Mouse (Mus musculus) limb, embryonic 10.5 days (tissue): ENCODE measurements around the gene Bscl2. TPM values are rescaled to one million over a fixed set of nuclear protein-coding genes. Genes with fewer than 3 reads are reported as not detected.
A peak's percentile ranks its signal among the peaks of the same experiment; 100 is the strongest.

Experiments
- DNase-seq: peaks from one replicate; pipeline ENCODE4 v3.0.0-alpha.2; 2017; ENCODE audit warnings: low spot score
- H3K27ac ChIP-seq: fragments of 300-500 bp; sonication (generic); 2 replicates; pipeline ENCODE4 v1.5.1; 2016; ENCODE audit warnings: mild to moderate bottlenecking
- H3K27me3 ChIP-seq: fragments of 300-500 bp; sonication (generic); 2 replicates; pipeline ENCODE4 v1.6.1; 2016; ENCODE audit warnings: low read depth, mild to moderate bottlenecking; ENCODE audit not compliant: poor library complexity, severe bottlenecking
- H3K36me3 ChIP-seq: fragments of 300-500 bp; sonication (generic); 2 replicates; pipeline ENCODE4 v1.6.1; 2016; ENCODE audit warnings: mild to moderate bottlenecking, moderate library complexity
- H3K4me1 ChIP-seq: fragments of 300-500 bp; sonication (generic); 2 replicates; pipeline ENCODE4 v1.6.1; 2016
- H3K4me3 ChIP-seq: fragments of 300-500 bp; sonication (generic); 2 replicates; pipeline ENCODE4 v1.5.1; 2016; ENCODE audit warnings: mild to moderate bottlenecking, moderate library complexity
- H3K9me3 ChIP-seq: fragments of 300-500 bp; sonication (generic); replicated peaks from 2 replicates; pipeline ENCODE4 v1.6.1; 2016; ENCODE audit warnings: mild to moderate bottlenecking
- WGBS: fragments of 180-500 bp; shearing (Covaris S2); methylation state at CpG from one replicate; pipeline ENCODE4 v1.1.7; 2016; 5-methylcytosine and 5-hydroxymethylcytosine counted together
- polyA plus RNA-seq: library from polyadenylated mRNA; unstranded; fragments of >200 nt; fragmentation: Nextera tagmentation; extraction: Ambion mirVana; gene quantifications from 2 replicates; pipeline ENCODE4 v1.2.1, GENCODE M21; 2016

Bscl2 gene
- polyA plus RNA-seq, 1 experiment from 2014 or later: 42.5 TPM

GRCm38 (mm10) chr19:8839103-8839907, 2.0 kb downstream of the Bscl2 start, which contains the start of gene Gng3:
Gene Gng3, minus strand, starts transcription at chr19:8839194.
- no peaks in the 10 kb centered on the region for H3K9me3 ChIP-seq
- no peak for DNase-seq
- H3K27ac ChIP-seq: peak within 1 kb of the TSS; percentile 94
- H3K36me3 ChIP-seq: peaks cover 41% of the 10 kb centered on the region
- H3K4me1 ChIP-seq: peaks cover 41% of the 10 kb centered on the region
- H3K27me3 ChIP-seq: no peaks in the 10 kb centered on the region
- peak within 1 kb of the TSS; percentile 57 for H3K4me3 ChIP-seq
- WGBS: 41% methylated on average over 11 of the region's 11 CpGs

GRCm38 (mm10) chr19:8839908-8840791, 2.9 kb downstream of the Bscl2 start:
- DNase-seq: peak; percentile 65
- H3K4me1 ChIP-seq: peaks cover 41% of the 10 kb centered on the region
- peaks cover 36% of the 10 kb centered on the region for H3K36me3 ChIP-seq
- H3K4me3 ChIP-seq: peak overlapping the region; percentile 53
- no peaks in the 10 kb centered on the region for H3K27me3 ChIP-seq
- no peaks in the 10 kb centered on the region for H3K9me3 ChIP-seq
- peak overlapping the region; percentile 73 for H3K27ac ChIP-seq
- 22% methylated on average over 29 of the region's 29 CpGs for WGBS

DNA sequence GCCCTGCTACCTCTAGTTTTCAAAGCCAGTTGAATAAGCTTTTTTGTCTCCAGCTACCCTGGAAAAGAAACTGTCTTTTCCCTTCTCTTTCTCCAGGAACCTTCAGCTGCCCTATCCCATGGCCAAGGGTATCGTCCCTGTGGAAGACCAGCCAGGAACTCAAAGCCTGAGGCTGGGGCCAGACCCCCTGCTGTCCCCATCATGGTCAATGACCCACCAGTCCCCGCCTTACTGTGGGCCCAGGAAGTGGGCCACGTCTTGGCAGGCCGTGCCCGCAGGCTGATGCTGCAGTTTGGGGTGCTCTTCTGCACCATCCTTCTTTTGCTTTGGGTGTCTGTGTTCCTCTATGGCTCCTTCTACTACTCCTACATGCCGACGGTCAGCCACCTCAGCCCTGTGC, 3.7 kb downstream of the Bscl2 start:
- 95% methylated on average over 7 of the region's 7 CpGs for WGBS
- Histone ChIP-seq H3K27me3 (no peaks in the 10 kb centered on the region), H3K27ac (no peak overlapping the region), H3K4me3 (peak overlapping the region; percentile 53), H3K4me1 (peaks cover 41% of the 10 kb centered on the region), H3K36me3 (peaks cover 33% of the 10 kb centered on the region), H3K9me3 (no peaks in the 10 kb centered on the region)
- DNase-seq: no peak

- WGBS: 87% methylated on average over 6 of the region's 6 CpGs
- DNase-seq: no peak
- no peaks in the 10 kb centered on the region for H3K9me3 ChIP-seq
- no peaks in the 10 kb centered on the region for H3K27me3 ChIP-seq
- no peak overlapping the region for H3K27ac ChIP-seq
- peaks cover 31% of the 10 kb centered on the region for H3K4me1 ChIP-seq
- no peak overlapping the region for H3K4me3 ChIP-seq
- H3K36me3 ChIP-seq: peaks cover 49% of the 10 kb centered on the region
Measured at GRCm38 (mm10) chr19:8842961-8843360, 5.7 kb downstream of the Bscl2 start.

DNA sequence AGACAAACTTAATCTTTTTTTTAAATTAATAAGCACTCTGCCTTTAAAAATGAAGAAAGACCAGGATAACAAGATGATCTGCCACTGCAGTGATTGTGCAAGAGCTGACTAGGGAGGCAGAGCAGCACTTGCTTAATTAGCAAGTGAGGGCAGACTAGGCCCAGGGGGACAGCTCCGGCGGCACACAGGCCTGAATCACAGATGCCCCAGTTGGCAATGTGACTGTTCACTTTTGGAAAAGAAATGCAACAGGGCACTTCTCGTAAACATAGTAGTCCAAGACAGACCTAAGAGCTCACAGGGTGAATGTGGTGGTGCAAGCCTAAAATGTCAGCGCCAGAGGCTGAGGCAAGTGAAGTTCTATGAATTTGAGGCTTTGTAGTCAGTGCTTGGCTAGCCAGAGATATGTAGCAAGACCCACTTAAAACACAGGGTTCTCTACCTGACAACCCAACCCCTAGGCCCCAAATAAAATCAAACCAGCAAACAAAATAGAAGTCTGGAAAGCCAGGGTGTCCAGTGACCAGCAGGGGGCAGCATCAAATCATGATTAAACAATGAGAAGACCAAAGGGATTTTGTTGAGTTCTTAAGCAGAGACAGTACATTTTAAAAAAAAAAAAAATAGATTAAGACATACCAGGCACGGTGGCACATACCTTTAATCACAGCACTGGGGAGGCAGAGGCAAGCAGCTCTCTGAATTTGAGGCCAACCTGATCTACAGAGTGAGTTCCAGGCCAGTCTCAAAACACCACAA, 7.3 kb downstream of the Bscl2 start:
- Histone ChIP-seq H3K27me3 (no peaks in the 10 kb centered on the region), H3K4me1 (peaks cover 16% of the 10 kb centered on the region), H3K4me3 (no peak overlapping the region), H3K36me3 (peaks cover 57% of the 10 kb centered on the region), H3K9me3 (no peaks in the 10 kb centered on the region), H3K27ac (no peak overlapping the region)
- 70% methylated on average over 5 of the region's 5 CpGs for WGBS
- DNase-seq: peak; percentile 77

DNA sequence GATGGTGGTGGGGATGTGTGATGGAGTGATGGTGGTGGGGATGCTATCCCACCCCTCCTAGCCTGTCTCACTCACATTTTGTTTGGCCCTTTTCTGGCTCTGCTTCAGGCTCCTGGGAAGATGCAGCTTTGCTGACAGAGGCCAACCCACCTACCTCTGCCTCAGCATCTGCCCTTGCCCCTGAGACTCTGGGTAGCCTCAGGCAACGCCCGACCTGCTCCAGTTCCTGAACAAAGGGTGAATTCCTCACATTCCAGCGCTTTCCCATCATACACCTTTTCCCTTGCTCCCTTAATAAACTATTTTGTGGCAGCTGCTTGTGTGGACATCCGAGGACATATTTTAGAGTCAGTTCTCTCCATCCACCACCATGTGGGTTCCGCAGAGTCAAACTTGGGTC, 11.1 kb downstream of the Bscl2 start:
- H3K4me3 ChIP-seq: no peak overlapping the region
- WGBS: 77% methylated on average over 5 of the region's 5 CpGs
- H3K36me3 ChIP-seq: peaks cover 37% of the 10 kb centered on the region
- peaks cover 15% of the 10 kb centered on the region for H3K4me1 ChIP-seq
- no peaks in the 10 kb centered on the region for H3K27me3 ChIP-seq
- no peaks in the 10 kb centered on the region for H3K9me3 ChIP-seq
- no peak for DNase-seq
- H3K27ac ChIP-seq: no peak overlapping the region

DNA sequence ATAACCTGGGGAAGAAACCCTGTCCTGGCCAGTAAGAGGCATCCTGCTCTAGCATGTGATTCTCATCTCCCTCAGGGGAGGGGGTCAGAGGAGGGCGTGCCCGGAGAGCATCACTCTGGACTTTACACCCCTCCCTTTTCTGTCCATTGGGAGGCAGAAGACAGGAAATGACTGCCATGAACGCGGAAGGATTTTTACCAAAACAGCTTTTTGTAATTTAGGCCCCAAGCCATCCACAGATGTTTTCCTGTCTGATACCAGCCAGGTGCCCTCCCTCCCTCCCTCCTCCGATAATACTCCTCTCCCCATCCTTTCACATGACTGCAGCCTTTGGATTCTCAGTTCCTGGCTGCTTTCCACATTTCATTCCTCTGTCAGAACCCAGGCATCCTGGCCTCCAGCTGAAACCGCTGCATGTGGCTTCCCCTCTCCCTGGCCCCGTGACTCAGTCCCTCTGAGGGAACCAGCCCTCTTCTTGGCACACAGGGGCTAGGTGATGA, 13.2 kb downstream of the Bscl2 start, which contains the start of gene Lrrn4cl:
Gene Lrrn4cl (plus strand): TSS at position 367 of the 500 bp plus-strand sequence.
- WGBS: 28% methylated on average over 7 of the region's 7 CpGs
- Histone ChIP-seq H3K27ac (0 out of 2 replicates have a peak within 1 kb of the TSS, but pooled peaks have one; percentile 46), H3K4me1 (peaks cover 15% of the 10 kb centered on the region), H3K4me3 (0 out of 2 replicates have a peak within 1 kb of the TSS, but pooled peaks have one; percentile 3), H3K36me3 (peaks cover 33% of the 10 kb centered on the region), H3K27me3 (no peaks in the 10 kb centered on the region), H3K9me3 (no peaks in the 10 kb centered on the region)
- DNase-seq: no peak

DNA sequence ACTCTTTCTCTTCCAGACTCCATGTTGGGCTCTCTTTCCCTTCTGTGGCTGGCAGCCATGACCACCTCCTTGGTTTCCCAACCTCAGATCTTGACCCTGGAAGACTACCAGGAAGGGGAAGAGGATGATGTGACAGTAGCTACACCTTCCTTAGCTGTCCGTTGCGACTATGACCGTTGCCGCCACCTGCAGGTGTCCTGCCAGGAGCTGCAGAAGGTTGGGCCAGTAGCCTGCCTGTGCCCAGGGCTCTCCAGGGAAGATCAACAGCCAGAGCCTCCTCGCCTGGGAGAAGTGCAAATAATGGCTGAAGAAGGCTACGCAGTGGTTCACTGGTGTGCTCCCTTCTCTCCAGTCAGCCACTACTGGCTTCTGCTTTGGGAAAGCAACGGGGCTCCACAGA, 14.4 kb downstream of the Bscl2 start:
- Histone ChIP-seq H3K36me3 (peaks cover 21% of the 10 kb centered on the region), H3K27me3 (no peaks in the 10 kb centered on the region), H3K9me3 (no peaks in the 10 kb centered on the region), H3K27ac (0 out of 2 replicates have a peak overlapping the region, but pooled peaks have one; percentile 27), H3K4me1 (peaks cover 15% of the 10 kb centered on the region), H3K4me3 (no peak overlapping the region)
- 57% methylated on average over 7 of the region's 7 CpGs for WGBS
- DNase-seq: no peak

DNA sequence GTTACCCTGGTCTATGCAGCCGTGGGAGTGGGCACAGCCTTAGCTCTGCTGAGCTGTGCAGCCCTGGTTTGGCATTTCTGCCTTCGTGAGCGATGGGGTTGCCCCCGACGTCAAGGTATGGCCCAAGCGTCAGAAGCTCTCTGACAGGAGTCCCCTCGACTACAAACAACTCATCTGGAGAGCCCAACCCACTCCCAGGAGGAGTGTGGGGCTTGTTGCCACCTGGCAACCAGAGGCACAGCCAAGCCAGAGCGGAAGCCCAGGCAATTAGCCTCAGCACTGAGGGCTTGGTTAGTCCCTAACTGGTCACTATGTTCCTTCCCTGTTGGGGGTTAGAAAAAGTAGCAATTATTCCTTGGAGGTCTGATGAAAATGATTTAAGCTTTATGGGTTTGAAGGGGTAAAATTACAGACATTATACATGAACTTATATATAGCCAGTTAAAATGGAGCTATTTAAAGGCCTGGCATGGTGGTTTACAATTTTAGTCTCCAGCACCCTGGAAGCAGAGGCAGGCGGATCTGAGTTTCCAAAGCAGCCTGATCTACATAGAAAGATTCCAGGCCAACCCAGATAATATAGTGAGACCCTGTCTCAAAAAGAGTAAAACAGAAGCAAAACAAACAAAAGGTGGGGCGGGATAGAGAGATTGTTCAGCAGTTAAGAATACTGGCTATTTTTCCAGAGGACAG, 15.1 kb downstream of the Bscl2 start:
- DNase-seq: no peak
- no peaks in the 10 kb centered on the region for H3K9me3 ChIP-seq
- H3K36me3 ChIP-seq: peaks cover 14% of the 10 kb centered on the region
- H3K27me3 ChIP-seq: no peaks in the 10 kb centered on the region
- peaks cover 15% of the 10 kb centered on the region for H3K4me1 ChIP-seq
- H3K27ac ChIP-seq: 0 out of 2 replicates have a peak overlapping the region, but pooled peaks have one; percentile 27
- H3K4me3 ChIP-seq: no peak overlapping the region
- WGBS: 54% methylated on average over 10 of the region's 10 CpGs

- H3K9me3 ChIP-seq: no peaks in the 10 kb centered on the region
- H3K4me1 ChIP-seq: peaks cover 15% of the 10 kb centered on the region
- 91% methylated on average over 3 of the region's 3 CpGs for WGBS
Measured at GRCm38 (mm10) chr19:8853117-8853516, 15.8 kb downstream of the Bscl2 start.

GRCm38 (mm10) chr19:8857689-8858088, 20.4 kb downstream of the Bscl2 start:
- no peak for DNase-seq

More at GRCm38 (mm10) chr19:8853117-8853516, 15.8 kb downstream of the Bscl2 start:
- Histone ChIP-seq H3K27me3 (no peaks in the 10 kb centered on the region), H3K36me3 (peaks cover 7% of the 10 kb centered on the region; the same call in 1 of the 2 replicates), H3K4me3 (no peak overlapping the region), H3K27ac (no peak overlapping the region)
- DNase-seq: no peak

More at GRCm38 (mm10) chr19:8857689-8858088, 20.4 kb downstream of the Bscl2 start:
- Histone ChIP-seq H3K27me3 (no peaks in the 10 kb centered on the region), H3K27ac (no peak overlapping the region), H3K4me1 (no peaks in the 10 kb centered on the region), H3K4me3 (no peak overlapping the region), H3K9me3 (no peaks in the 10 kb centered on the region), H3K36me3 (no peaks in the 10 kb centered on the region)
- WGBS: 43% methylated on average over 4 of the region's 4 CpGs
